Mouse (Mus musculus): Measurements from ENCODE around the gene Hist2h2be.

Gene Hist2h2be

DNA sequence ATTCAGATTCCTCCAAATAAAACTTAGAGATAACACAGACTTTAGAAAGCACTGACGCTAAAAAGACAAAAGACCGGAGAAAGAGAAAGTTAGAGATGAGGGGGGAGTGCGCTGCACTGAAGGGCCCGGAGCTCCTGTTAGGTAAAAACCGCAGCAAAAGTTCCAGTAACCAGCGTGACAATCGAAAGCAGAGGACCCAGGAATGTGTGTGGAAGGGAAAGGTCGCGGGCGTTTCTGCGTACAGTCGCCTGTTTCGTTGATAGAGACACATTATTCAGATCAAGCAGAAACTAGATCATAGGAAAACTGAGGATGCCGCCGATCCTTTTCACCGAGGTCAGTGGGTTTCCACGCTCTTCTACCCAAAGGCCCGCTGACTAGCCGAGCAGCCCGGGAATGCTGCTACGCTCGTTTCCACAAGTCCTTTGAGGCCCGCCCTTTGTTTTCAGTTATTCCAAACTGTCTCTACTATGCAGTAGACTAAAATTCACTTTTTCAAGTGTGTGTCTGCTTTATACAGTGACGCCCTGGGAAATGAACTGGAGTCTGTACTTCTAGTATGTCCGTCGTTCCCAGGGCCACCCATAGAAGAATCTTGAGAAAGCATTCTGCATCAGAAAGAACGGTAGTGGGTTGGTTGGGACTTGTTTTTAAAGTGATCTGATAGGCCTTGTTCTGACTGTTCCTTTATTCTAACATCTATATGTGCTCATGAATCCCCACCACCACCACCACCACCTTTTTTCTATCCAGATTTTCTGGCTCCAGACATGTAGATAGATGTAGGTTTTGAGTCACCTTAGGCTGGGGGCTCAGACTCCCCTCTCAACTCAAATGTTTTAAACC is 42.9 kb downstream of the Hist2h2be start:
- DNase-seq, result peak; percentile 59

DNA sequence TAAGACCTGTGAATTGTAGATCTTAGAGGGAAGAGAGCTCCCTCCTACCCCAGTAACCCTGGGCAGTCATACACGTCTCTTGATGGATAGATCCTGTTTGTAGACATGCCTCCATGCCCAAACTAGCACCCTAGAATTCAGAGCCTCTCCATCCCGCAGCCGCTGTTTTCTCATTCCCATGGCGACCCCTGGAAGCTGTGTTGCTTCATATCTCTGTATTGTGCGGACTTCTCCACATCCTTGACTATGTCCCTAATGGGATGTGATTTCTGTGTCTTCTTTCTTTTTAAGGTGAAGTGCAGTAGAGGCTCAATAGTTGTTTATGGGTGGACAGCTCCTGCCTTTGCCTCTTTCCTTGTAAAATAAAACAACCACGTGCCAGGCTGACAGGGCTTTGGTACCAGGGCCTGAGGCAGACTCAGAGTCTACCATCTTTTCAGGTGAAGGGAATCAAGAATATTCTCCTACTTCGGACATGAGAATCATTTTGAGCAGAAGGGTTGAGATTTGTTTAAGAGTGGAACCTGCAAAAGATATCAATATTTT is 43.6 kb downstream of the Hist2h2be start:
- DNase-seq, result peak; percentile 25

DNA sequence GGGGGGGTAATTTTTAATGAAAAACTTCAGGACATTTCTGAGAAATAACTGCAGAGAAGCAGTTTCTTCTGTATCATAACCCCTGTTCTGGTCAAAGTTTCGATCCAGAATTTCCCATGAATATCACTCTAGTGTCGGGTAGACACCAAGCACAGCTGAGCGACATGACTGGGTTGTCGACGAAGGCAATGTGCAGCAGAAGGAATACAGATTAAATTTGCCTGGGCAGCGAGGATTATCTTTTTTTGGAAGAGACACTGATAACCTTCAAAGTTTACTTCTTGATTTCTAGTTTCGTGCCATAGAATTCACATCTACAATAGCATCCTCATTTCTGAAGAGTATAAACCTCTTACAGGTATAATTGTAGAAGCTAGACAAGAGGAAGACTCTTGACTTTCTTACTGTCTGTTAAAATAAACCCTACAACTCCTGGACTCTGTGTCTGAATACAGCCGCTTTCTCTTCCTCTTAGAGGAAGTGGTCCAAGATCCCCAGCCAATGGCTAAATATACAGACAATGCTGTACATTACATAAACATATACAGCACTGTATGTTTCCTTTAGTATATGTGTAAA is 45.3 kb downstream of the Hist2h2be start:
- DNase-seq, result no peak

DNA sequence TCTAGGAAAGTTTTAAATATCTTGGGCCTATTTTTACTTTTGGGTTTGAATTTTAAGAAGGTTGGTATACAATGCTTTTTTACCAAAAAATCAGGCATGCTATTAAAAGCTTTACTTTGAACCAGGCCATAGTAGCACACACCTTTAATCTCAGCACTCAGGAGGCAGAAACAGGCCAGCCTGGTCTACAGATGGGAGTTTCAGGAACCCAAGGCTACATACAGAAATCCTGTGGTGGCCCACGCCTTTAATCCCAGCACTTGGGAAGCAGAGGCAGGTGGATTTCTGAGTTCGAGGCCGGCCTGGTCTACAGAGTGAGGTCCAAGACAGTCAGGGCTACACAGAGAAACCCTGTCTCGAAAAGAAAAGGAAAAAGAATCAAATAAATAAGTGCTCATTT is 46.6 kb downstream of the Hist2h2be start:
- no peak for DNase-seq

DNA sequence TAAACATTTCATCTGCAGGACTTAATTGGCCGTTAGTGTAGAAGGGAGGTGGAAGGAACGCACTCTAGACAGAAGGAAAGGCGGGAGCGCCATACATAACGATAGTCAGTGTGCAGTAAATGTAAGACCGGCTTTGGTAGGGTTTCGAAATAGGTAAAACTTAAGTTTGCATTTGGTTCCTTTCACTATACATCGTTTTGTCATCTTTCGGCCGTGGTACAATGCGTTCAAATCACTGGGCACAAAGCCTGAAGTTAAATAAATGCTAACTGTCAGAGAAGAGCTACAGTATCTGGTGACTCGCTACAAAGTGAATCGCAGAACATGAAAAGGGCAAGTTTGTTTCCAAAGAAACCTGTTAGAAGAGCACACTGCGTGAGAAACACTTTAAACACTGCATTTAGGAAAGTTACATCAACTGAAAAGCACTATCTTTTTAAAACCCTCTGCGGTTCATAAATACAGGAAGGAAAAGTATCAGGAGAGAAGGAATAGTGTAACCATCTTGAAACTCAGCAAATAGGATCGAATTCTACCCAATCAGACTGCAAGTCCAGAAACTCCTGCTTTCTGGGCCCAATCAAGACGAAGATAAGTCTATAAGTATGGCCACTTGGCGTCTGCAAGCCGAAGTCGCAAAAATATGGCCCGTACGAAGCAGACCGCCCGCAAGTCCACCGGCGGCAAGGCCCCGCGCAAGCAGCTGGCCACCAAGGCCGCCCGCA is 47.3 kb downstream of the Hist2h2be start, which contains the start of gene Hist2h3b:
Gene Hist2h3b (plus strand): TSS at position 604 of the 725 bp plus-strand sequence.
- peak; percentile 84 for DNase-seq

DNA sequence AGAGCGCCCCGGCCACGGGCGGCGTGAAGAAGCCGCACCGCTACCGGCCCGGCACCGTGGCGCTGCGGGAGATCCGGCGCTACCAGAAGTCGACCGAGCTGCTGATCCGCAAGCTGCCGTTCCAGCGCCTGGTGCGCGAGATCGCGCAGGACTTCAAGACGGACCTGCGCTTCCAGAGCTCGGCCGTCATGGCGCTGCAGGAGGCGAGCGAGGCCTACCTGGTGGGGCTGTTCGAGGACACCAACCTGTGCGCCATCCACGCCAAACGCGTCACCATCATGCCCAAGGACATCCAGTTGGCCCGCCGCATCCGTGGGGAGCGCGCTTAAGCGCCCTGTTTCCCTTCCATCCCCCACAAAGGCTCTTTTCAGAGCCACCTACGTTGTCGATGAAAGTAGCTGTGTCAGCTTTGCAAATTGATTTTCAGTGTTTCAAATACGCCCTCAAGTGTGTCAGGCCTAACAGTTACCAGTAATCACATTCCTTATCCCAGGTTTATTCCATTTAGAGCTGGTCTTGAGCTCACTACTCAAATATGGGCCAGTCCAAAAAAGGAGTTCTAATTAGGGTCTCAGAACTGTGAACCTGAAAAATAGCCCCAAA is 48.0 kb downstream of the Hist2h2be start:
- DNase-seq, result peak; percentile 51

DNA sequence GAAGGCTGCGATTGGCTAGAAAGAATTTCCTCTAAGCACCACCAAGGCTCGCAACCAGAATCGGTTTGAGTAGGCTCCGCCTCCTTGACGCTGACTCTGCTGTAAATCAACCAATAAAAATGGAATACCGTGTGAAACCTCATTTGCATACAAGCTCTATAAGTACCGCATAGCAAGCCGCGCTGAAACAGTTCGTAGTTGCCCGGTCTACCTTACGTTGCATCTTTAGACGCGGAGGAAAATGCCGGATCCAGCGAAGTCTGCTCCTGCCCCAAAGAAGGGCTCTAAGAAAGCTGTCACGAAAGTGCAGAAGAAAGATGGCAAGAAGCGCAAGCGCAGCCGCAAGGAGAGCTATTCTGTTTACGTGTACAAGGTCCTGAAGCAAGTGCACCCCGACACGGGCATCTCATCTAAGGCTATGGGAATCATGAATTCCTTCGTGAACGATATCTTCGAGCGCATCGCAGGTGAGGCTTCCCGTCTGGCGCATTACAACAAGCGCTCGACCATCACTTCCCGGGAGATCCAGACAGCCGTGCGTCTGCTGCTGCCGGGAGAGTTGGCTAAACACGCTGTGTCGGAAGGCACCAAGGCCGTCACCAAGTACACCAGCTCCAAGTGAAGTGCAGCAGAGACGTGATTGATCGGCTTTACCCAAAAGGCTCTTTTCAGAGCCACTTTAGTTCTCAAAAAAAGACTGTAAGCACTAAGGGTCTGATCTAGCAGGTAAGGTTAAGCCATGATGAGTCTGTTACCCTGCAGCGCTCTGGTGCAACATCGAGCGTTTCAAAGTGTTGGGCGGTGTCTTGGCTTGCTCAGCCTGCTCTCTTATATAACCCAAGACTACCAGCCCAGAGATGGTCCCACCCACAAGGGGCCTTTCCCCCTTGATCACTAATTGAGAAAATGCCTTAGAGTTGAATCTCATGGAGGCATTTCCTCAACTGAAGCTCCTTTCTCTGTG is 48.9 kb downstream of the Hist2h2be start, which contains the start of gene Hist2h2bb:
Gene Hist2h2bb (plus strand): TSS at position 242 of the 964 bp plus-strand sequence.
- peak; percentile 92 for DNase-seq

All from thymus, postnatal 14 days (tissue).